Mouse (Mus musculus) inflammation-experienced regulatory T-cells, adult 6 months (primary cell): ENCODE data around the gene Gm11034. TPM values are rescaled to one million over a fixed set of nuclear protein-coding genes. Genes with fewer than 3 reads are reported as not detected.
A peak's percentile ranks its signal among the peaks of the same experiment; 100 is the strongest.

Experiments
- ATAC-seq: one replicate; pipeline ENCODE4 v1.8.0; 2017
- polyA plus RNA-seq, 3 experiments: library from polyadenylated mRNA; unstranded; fragments of 100-300 nt; shearing (Covaris generic); gene quantifications; one replicate each; pipeline ENCODE4 v1.2.1; 2017

The Gm11034 gene
- polyA plus RNA-seq, 3 experiments from 2014 or later: not detected

DNA sequence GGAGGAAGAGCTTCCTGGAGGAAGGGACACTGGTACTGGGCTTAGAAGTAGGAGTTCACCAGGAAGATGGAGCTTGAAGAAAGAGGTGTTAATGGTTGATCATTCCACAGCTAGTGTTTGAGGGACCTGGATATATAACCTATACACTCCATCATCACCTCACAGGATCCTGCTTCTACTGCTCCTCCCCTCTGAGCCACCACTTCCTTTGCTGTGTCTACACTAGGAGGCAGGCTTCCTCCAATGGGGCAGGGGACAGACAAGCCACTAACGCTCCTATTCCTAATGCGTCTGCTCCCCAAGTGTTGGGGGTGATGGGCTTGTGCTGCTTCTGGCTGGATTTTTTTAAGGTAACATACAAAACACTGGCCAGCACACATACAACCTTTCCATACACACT is 2.7 kb downstream of the Gm11034 start:
- ATAC-seq: peak; percentile 61

DNA sequence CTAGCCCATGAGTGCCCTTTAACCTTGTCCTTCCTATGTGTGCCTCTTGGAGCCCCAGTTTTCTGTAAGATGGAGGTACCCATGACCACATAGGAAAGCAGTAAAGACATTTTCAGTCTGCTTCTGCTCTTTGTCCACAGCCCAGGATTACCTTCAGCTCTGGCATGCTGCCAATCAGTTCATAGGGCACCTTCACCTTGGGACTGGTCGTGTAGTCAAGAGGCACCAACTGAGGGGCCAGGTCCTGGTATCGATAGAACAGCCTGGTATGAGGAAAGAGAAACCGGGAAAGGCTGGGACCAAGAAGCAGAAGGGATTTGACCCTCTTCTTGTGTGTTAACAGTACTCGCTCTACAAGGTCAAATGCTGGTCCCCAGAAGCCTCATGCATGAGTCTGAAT is 3.2 kb downstream of the Gm11034 start:
- no peak for ATAC-seq

DNA sequence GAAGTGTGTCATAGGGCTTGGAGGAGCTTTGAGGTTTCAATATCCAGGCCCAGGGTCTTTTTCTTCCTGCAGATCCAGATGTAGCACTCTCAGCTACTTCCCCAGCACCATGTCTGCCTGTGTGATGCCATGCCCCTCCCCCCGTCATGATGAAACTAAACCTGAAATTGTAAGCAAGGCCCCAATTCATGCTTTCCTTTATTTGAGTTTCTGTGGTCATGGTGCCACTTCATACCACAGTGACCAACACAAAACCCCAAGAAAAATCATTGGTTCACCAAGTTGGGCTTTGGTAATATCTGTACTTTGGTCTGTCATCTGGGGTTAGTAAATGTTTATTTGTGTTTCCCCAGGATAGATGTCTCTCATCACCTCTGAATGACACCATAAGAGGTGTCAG is 4.9 kb downstream of the Gm11034 start:
- no peak for ATAC-seq

DNA sequence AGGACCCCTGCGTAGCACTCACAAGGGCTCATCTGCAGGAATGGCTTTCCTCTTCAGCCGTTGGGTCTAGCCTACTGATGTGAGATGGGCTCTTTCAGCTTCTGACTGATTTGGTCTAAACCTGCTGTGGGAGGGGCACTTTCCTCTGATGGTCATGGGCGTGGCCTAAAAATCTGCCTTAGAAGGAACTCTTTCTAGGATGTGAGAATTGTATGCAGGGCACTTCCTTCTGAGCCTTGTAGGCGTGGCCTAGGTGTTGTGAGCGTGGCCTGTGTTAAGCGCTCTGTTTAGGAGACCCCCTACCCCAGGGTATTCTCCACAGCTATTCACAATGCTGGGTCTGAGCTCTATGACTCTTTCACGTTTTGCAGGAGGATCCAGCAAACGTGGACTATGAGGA is 15.4 kb downstream of the Gm11034 start:
- ATAC-seq: no peak

DNA sequence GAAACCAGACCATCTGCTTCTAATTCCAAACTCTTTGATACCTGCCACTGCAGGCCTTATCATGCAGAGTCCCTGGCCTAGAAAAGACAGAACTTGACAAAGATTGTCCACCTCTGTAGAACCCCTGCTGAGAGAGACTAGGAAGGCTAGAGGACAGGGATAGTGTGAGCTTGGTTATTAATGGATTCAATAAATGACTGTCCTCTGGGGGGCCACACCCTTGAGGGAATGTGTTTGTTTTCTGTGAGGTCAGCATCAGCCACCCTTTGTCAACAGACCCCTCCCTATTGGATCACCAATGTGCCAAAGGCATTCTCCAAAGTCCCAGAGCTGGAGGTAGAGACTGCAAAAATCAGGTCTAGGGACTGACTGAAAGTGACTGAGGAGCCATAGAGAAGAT is 21.4 kb downstream of the Gm11034 start:
- no peak for ATAC-seq

DNA sequence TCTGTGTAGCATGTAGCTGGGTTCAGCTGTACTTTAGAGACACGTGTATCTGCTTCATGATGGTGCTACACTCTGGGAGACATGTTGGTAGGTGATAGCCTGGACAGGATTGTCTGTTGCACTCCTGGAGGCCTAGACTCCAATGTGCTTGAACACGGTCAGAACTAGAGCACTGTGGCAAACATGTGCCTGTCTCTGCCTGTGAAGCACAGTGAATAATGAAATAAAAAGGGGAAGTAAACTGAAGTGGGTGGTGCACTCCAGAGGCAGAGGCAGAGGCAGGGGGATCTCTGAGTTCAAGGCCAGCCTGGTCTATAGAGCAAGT is 23.3 kb downstream of the Gm11034 start:
- no peak for ATAC-seq

DNA sequence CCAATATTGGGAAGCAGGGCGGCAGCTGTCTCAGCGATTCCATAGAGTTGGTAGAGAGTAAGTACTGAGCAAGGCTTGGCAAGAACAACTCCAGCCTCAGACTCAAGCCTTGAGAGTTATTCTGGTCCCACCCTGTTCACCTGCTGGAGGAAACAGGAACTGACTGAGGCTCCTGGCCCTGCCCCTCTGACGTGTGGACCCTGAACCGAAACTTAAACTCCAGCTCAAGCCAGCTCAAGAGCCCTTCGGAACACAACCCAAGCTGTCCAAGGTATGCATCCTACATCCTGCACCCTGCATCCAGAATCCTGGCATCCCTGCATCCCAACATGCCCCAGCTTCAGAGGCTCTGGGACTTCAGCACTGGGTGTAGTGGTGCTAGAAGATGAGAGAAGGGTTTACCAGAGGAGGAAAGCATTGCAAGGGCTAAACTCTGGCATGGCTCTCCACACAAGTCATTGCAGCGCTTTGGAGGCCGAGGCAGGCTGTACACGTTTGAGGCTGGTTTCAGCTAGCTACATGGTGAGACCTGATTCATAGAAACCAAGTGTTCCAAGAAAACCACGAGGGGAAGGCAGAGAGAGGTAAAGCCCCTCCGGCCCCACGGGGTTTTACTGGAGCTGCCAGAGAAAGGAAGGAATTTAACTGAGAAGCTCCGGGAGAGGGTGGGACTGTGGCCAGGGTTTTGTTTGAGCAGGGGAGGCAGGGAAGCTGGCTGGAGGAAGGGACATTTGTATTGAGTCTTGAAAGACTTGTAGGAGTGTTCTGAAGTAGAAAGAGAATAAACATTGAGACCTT is 23.8 kb downstream of the Gm11034 start, which contains the start of gene Hsh2d:
Hsh2d (plus strand) TSS at position 222 of the 798 bp plus-strand sequence.
- peak; percentile 98 for ATAC-seq

DNA sequence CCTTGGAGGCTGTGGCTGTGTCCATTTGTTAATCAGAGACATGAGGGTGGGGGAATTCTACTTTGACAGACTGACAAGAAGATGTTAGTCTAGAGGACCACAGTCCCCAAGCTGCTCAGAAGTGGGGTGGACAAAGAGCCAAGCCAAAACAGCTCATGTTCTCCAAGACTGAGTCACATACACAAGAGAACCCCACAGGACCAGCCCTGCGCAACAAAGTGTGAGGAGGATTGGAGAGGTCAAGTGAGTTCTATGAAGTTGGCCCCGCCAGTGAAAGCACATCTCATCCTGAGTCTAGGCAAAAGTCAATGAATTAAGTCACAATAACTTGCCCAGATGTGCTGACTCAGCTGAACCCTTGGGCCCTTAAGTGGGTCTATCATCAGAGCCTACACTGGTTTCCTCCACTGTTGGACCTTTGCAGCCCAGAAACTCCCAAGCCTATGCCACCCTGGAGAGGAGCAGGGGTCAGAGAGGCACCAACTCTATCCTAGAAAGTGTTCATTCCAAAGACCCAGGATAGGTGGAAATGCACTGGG is 25.6 kb downstream of the Gm11034 start:
- no peak for ATAC-seq

DNA sequence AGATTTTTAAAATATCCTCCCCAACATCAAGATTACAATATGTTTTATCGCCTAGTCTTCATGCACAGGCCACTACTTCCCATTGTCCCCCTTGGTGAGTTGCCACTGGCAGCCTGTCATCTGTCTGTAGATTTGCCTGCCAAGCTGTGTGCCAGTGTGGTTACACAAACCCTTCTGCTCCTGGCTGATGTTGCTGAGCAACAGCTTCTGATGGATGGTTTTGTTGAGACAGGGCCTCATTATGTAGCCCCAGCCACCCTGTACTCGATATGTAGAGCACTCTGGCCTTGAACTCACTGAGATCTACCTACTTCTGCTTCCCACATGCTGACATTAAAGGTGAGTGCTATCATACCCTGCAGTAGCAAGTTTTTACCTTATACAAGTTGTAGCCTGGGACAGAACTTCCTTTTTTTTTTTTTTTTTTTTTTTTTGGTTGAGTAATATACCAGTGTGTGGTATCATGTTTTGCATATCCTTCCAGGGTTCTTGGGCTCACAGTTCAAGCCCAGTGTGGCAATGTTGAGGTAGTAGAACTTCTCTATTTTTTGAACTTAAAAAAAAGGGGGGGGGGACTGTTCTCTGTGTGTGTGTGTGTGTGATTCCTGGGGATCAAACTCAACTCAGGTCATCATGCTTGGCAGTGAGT is 29.8 kb downstream of the Gm11034 start:
- no peak for ATAC-seq

DNA sequence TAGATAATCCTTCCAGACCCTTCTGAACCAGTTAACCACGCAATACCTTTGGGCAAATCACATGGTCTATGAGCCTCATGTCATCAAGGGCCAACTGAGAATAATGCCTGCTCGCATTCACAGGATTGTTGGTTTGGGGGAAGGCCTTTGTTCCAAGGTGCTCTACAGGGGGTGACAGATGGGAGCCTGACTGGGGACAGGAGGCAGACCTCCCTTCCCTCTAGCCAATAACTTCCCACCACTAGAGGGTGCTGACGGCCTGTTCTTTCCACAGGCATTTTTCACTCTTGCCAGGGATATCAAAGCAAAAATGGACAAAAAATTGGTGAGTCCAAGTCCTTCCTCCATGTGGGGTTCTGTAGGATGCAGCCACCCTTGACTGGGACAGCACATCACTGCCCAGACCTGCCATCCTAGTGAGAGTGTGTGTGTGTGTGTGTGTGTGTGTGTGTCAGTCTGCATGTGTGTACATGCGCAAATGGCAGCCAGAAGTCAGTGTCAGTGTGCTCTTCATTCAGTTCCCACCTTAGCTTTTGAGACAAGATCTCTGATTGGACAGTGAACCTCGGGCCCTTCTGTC is 36.0 kb downstream of the Gm11034 start:
- peak; percentile 76 for ATAC-seq

DNA sequence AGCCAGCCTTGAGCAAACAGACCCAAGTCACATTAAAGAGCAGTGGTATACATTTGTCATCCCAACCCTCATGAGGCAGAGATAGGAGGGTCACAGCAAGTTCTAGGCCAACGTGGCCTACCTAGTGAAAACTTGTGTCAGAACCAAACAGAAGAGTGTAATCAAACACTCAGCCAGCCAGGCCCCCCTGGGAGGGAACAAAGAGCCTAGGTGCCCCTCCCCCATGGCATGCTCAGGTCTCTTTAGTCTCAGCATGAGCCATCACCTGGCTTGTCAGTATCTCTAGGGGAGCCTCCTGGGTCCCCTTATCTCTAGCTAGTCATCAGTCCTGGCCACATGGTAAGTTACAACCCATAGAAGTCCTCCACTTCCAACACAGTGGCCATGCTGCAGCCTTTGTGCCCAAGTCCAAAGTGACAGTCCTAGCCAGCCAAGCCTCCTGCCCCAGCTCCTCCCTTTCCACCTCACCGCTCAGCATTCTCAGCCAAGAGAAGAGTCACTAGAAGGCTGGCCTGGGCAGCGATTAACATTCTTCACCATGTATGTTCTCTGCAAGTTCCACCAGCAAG is 43.7 kb downstream of the Gm11034 start:
- peak; percentile 27 for ATAC-seq

DNA sequence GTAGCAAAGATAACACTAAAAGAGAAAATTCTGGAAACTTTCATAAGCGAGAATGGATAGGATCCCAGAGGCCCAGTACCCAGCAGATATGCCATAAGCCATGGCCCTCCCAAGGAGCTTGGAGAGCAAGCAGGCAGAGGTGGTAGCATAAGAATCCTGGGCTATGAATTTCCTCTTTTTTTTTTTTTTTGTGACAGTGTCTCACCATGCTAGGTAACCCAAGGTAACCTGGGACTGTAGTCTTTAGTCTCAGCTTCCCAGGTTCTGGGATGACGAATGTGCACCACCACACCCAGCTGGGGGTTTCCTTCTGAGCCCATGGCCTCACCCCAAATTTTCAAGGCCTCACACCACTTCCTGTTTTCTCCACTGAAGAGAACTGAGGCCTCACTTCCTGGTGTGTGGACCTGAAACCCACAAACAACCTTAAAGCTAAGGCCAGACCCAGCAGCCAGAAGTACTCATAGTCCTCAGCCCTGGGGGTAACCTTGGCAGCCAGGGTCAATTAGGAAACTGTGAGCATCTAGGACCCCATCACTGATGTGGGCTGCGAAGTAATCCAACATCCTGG is 44.3 kb downstream of the Gm11034 start:
- ATAC-seq: peak; percentile 96

Other genes with a start within 250 kb of the Gm11034 start
- gene Cyp4f18, start 204.0 kb downstream of the Gm11034 start, polyA plus RNA-seq: 1 to 10 TPM; 1.2 to 2.4 (median 2.2) TPM
- not detected for gene Olfr372, start 172.4 kb downstream of the Gm11034 start, polyA plus RNA-seq
- under 1 TPM; 0.15 to 0.51 (median 0.46) TPM for gene Olfr373, start 130.5 kb downstream of the Gm11034 start, polyA plus RNA-seq
- gene Olfr374, start 106.6 kb downstream of the Gm11034 start, polyA plus RNA-seq: under 1 TPM; 0.08 to 0.72 (median 0.28) TPM
- gene Tpm4, start 78.7 kb downstream of the Gm11034 start, polyA plus RNA-seq: 100 to 1,000 TPM; 170 to 464 (median 172) TPM
- 100 to 1,000 TPM; 134 to 245 (median 197) TPM for gene Rab8a, start 52.4 kb downstream of the Gm11034 start, polyA plus RNA-seq
- 10 to 100 TPM; 23.8 to 30.8 (median 24.6) TPM for gene Hsh2d, start 24.0 kb downstream of the Gm11034 start, polyA plus RNA-seq
- 1 to 10 TPM in 1 of 3 experiments, not detected in 2; 2.8 TPM for gene Cib3, start 799 bp downstream of the Gm11034 start, polyA plus RNA-seq
- 100 to 1,000 TPM in 2 of 3 experiments, 10 to 100 TPM in 1; 94.4 to 119 (median 103) TPM for gene Fam32a, start 6.1 kb upstream of the Gm11034 start, polyA plus RNA-seq
- 100 to 1,000 TPM; 113 to 130 (median 120) TPM for gene Ap1m1, start 26.4 kb upstream of the Gm11034 start, polyA plus RNA-seq
- 100 to 1,000 TPM in 1 of 3 experiments, 10 to 100 TPM in 2; 20.4 to 115 (median 45.5) TPM for gene Gm10282, start 91.6 kb upstream of the Gm11034 start, polyA plus RNA-seq
- 10 to 100 TPM; 21.0 to 28.1 (median 24.3) TPM for gene Klf2, start 105.4 kb upstream of the Gm11034 start, polyA plus RNA-seq
- gene Eps15l1, start 207.8 kb upstream of the Gm11034 start, polyA plus RNA-seq: 10 to 100 TPM; 45.6 to 60.7 (median 51.1) TPM
- gene Calr3, start 230.2 kb upstream of the Gm11034 start, polyA plus RNA-seq: under 1 TPM; 0.20 to 0.59 (median 0.31) TPM
- gene 1700030K09Rik, start 230.2 kb upstream of the Gm11034 start, polyA plus RNA-seq: 1 to 10 TPM; 4.3 to 7.1 (median 6.4) TPM